Mouse (Mus musculus): ENCODE measurements at regions not wholly inside any gene's neighbourhood (a gene's known extent, or its start where the extent isn't known, plus 50 kb on each side); places are given as distances from the start of the nearest gene placed in this dataset.
"Not testable (repeated sequence)": the region's sequence is repeated elsewhere in the genome, so short reads cannot be mapped to it uniquely, and the experiment has no call there.

DNA sequence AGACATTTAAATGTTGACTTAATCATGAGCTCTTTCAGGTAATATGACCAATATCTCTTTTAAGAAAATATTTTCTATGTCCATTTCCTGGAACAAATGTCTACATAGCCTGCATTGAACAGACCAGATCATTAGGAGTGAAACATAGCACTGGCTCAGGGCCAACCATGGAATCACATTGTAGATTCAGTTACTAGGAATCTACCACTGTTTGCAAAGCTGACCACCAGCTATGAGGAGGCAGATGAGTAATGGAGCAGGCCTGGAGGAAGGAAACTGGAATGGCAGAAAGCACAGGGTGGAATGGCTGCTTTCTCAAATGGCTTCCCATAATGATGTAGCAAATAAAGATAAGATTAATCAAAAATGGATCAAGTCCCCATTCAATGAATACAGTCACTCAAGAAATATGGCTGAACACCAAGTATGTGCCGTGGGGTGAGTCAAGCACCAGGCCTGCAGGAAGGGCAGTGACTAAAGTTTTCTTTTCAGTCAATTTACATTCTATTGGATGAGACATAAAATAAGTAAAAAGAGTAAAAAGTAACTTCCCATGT, 207.6 kb downstream of the Ankrd50 start:
- H3K9me3 ChIP-seq (ENCODE audit: low read length): no peaks in the 10 kb centered on the region
- no peak overlapping the region for H3K9ac ChIP-seq
- H3K4me3 ChIP-seq (ENCODE audit: low read depth, low read length): no peak overlapping the region
- H3K36me3 ChIP-seq (ENCODE audit: insufficient read depth): no peaks in the 10 kb centered on the region
- ATAC-seq: no peak
- WGBS: 96% methylated on average over 1 of the region's 1 CpGs
- no peak for DNase-seq
- no peak overlapping the region for H3K4me2 ChIP-seq (ENCODE audit: low read depth)
- no peak overlapping the region for H3K27ac ChIP-seq (ENCODE audit: low read depth, low read length)
- no peaks in the 10 kb centered on the region for H3K27me3 ChIP-seq (ENCODE audit: insufficient read depth, low read length)
- H3K4me1 ChIP-seq (ENCODE audit: insufficient read depth): no peaks in the 10 kb centered on the region
- TF ChIP-seq CTCF (IDR thresholded peaks at IDR 0.05; ENCODE audit: low read depth): no peak

DNA sequence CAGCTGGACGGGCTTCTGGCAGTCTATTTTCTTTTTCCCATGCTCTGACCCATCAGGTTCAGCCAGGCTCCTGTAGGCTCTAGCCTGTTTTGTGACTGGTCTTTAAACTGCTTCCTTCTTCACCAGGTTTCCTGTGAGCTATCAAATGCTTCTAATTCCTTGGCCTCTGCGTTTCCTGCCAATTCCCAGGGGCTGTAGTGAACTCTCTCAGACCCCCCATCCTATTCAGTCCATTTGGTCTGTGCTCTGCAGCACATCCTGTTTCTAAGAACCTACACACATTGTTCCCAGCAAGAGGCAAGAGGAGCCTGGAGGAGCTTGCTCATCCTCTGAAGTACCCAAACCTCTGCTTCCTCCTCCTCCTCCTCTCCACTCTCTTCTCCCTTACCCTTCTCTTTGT, 209.3 kb downstream of the Ankrd50 start:
- WGBS: 82% methylated on average over 2 of the region's 2 CpGs
- no peaks in the 10 kb centered on the region for H3K27me3 ChIP-seq (ENCODE audit: insufficient read depth, low read length)
- no peak overlapping the region for H3K27ac ChIP-seq (ENCODE audit: low read depth, low read length)
- no peak overlapping the region for H3K9ac ChIP-seq
- H3K4me2 ChIP-seq (ENCODE audit: low read depth): no peak overlapping the region
- no peak overlapping the region for H3K4me3 ChIP-seq (ENCODE audit: low read depth, low read length)
- H3K9me3 ChIP-seq (ENCODE audit: low read length): no peaks in the 10 kb centered on the region
- no peak for DNase-seq
- no peak for TF ChIP-seq CTCF (IDR thresholded peaks at IDR 0.05; ENCODE audit: low read depth)
- H3K4me1 ChIP-seq (ENCODE audit: insufficient read depth): no peaks in the 10 kb centered on the region
- no peaks in the 10 kb centered on the region for H3K36me3 ChIP-seq (ENCODE audit: insufficient read depth)
- no peak for ATAC-seq

DNA sequence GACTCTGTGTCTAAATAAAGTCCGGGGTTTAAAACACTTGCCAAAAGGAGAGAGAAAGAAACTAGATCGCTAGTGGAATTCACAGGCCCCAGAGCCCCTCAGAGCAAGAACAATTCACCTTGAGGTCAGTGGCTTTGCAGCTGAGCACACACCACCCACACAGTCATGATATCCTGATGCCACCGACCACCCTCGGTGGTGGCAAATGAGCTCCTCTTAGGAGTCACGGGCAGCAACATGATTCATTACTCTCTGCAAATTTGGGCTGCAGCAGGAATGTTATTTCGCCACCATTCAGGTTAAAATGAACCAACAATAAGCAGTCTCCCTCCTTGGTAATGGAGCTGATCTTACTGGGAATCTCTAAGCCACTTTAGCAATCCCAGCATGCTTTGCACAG, 213.9 kb downstream of the Ankrd50 start:
- TF ChIP-seq CTCF (IDR thresholded peaks at IDR 0.05; ENCODE audit: low read depth): no peak
- WGBS: 69% methylated on average over 6 of the region's 6 CpGs
- DNase-seq: no peak
- no peak overlapping the region for H3K27ac ChIP-seq (ENCODE audit: low read depth, low read length)
- no peaks in the 10 kb centered on the region for H3K9me3 ChIP-seq (ENCODE audit: low read length)
- H3K27me3 ChIP-seq (ENCODE audit: insufficient read depth, low read length): no peaks in the 10 kb centered on the region
- ATAC-seq: no peak
- no peak overlapping the region for H3K9ac ChIP-seq
- H3K4me3 ChIP-seq (ENCODE audit: low read depth, low read length): no peak overlapping the region
- H3K4me1 ChIP-seq (ENCODE audit: insufficient read depth): no peaks in the 10 kb centered on the region
- no peaks in the 10 kb centered on the region for H3K36me3 ChIP-seq (ENCODE audit: insufficient read depth)
- H3K4me2 ChIP-seq (ENCODE audit: low read depth): no peak overlapping the region

DNA sequence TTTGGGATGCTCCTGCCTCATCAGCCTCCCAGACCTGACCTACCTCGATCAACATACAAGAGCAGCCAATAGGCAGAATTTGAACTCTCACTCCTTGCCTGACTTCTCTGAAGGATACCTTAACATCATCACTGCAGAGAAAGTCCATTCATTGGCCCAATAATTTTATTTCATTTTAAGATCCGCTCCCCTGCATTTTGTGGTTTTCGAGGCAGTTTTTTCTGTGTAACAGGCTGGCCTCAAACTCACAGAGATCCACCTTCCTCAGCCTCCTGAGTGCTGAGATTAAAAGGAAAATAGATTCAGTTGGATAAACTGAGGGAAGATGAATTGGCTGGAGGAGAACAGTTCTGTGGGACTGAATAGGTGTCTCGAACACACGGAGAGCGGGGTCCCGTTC, 216.4 kb downstream of the Ankrd50 start:
- TF ChIP-seq CTCF (IDR thresholded peaks at IDR 0.05; ENCODE audit: low read depth): no peak
- no peaks in the 10 kb centered on the region for H3K27me3 ChIP-seq (ENCODE audit: insufficient read depth, low read length)
- no peaks in the 10 kb centered on the region for H3K9me3 ChIP-seq (ENCODE audit: low read length)
- no peak overlapping the region for H3K4me2 ChIP-seq (ENCODE audit: low read depth)
- H3K9ac ChIP-seq: no peak overlapping the region
- no peak overlapping the region for H3K27ac ChIP-seq (ENCODE audit: low read depth, low read length)
- no peaks in the 10 kb centered on the region for H3K4me1 ChIP-seq (ENCODE audit: insufficient read depth)
- H3K36me3 ChIP-seq (ENCODE audit: insufficient read depth): no peaks in the 10 kb centered on the region
- no peak overlapping the region for H3K4me3 ChIP-seq (ENCODE audit: low read depth, low read length)
- DNase-seq (no peak), ATAC-seq (no peak)
- whole genome bisulfite sequencing: 95% methylated on average over 7 of the region's 7 CpGs

DNA sequence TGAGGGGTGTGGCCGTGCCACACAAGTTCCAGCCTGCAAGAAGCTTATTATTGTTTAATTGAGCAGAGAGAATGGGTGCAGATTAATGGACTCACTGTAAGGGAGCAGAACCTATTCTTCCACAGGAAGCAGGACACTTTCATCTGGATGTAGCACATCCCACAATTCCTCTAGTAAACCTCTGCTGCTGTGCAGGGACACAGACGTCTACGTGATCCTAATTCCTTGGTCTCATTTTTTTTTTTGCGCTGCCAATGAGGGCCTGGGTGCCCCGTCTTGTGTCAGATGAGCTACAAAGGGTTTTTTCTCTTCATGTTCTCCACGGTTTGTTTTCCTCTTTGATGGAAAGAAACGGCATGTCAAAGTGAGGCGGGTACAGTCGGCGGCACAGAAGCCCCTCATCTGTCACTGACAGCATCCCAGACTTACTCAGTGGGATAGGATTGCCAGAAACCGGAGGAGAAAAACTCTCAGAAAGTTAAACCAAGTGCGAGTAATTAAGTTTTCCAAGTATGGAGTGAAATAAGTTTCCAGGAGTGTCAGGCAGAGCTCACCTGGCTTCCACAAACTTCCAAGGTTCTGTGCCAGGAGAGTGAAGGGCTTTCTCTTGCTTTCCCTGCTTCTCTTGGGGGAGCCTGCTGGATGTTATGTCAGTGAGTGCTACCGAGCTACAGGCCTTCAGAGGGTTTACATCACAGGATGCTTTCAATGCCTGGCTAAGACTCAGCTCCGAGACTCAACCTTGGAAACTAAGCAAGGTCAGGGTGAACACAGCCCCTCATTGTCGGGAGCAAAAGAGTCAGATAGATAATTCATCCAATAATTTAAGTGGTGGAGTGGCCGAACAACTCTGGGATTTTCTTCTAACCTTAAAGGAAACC, 221.1 kb downstream of the Ankrd50 start:
- Histone ChIP-seq H3K4me2 (ENCODE audit: low read depth) (no peak overlapping the region), H3K9ac (no peak overlapping the region), H3K36me3 (ENCODE audit: insufficient read depth) (no peaks in the 10 kb centered on the region), H3K27me3 (ENCODE audit: insufficient read depth, low read length) (no peaks in the 10 kb centered on the region), H3K27ac (ENCODE audit: low read depth, low read length) (no peak overlapping the region), H3K4me3 (ENCODE audit: low read depth, low read length) (no peak overlapping the region), H3K4me1 (ENCODE audit: insufficient read depth) (no peaks in the 10 kb centered on the region), H3K9me3 (ENCODE audit: low read length) (no peaks in the 10 kb centered on the region)
- WGBS: 36% methylated on average over 16 of the region's 16 CpGs
- no peak for TF ChIP-seq CTCF (IDR thresholded peaks at IDR 0.05; ENCODE audit: low read depth)
- DNase-seq (peak; percentile 32), ATAC-seq (no peak)

DNA sequence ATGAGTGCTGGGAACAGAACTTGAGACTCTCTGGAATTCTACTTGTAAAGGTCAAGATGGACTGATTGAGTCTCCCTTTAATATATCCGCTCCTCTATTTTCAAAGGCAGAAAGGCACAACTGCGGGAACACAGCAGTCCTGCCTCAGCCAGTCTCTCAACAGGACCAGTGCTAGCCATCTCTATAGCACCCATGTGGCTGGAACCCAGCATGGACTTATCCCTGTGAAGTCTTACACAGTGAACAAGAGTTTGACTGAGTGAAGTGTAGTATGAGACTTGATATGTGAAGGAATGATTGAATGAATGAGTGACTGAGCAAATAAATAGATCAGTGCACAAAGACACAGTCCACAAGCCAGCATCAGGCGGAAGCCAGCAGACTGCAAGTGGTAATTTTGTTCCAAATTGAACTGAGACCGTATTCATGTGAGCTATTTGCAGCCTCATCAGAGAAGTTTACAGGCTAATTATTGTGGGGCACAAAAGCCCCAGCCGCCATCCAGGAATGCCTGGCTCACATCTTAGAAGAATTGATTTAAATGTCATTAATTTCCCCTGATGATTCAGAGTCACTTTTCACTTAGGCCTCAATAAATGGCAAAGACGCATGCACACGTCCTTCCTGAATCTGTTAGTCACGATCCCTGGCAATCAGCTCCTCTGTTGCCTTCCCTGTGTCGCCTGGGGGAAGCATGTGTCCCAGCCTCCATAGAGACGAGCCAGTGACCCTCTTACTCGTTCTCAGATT, 223.1 kb downstream of the Ankrd50 start:
- Histone ChIP-seq H3K4me3 (ENCODE audit: low read depth, low read length) (no peak overlapping the region), H3K9ac (no peak overlapping the region), H3K36me3 (ENCODE audit: insufficient read depth) (no peaks in the 10 kb centered on the region), H3K27me3 (ENCODE audit: insufficient read depth, low read length) (no peaks in the 10 kb centered on the region), H3K4me1 (ENCODE audit: insufficient read depth) (no peaks in the 10 kb centered on the region), H3K4me2 (ENCODE audit: low read depth) (no peak overlapping the region), H3K27ac (ENCODE audit: low read depth, low read length) (no peak overlapping the region), H3K9me3 (ENCODE audit: low read length) (no peaks in the 10 kb centered on the region)
- 20% methylated on average over 11 of the region's 11 CpGs for WGBS
- ATAC-seq (peak; percentile 85), DNase-seq (peak; percentile 51)
- no peak for TF ChIP-seq CTCF (IDR thresholded peaks at IDR 0.05; ENCODE audit: low read depth)

DNA sequence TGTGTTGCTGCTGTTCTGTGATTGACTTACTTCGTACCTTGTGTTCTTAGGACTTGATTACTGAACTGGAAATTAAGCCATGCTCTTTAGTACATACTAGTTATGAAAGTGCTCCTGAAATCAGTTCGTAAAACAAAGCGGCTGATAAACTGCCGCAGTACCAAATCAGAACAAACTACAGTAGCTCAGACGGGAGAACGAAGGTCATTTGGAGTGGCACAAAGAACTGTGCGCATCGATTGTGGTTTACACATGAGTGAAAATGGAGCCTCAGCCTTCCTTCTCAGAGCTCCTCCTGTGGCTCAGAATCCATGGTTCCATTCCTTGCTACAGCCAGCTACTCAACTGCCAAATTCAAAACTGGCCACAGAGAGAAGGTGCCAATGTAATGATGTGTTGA, 225.4 kb downstream of the Ankrd50 start:
- H3K9ac ChIP-seq; H3K4me1 ChIP-seq (ENCODE audit: insufficient read depth); H3K9me3 ChIP-seq (ENCODE audit: low read length); H3K27me3 ChIP-seq (ENCODE audit: insufficient read depth, low read length); H3K36me3 ChIP-seq (ENCODE audit: insufficient read depth); H3K4me2 ChIP-seq (ENCODE audit: low read depth); ATAC-seq; H3K27ac ChIP-seq (ENCODE audit: low read depth, low read length); H3K4me3 ChIP-seq (ENCODE audit: low read depth, low read length); DNase-seq: not testable (repeated sequence)
- WGBS: 94% methylated on average over 8 of the region's 8 CpGs
